Mouse (Mus musculus): ENCODE data around the gene Bbs7. TPM values are rescaled to one million over a fixed set of nuclear protein-coding genes. Genes with fewer than 3 reads are reported as not detected.
A peak's percentile ranks its signal among the peaks of the same experiment; 100 is the strongest.
"Not testable (repeated sequence)": the region's sequence is repeated elsewhere in the genome, so short reads cannot be mapped to it uniquely, and the experiment has no call there.

Bbs7 gene
- polyA plus RNA-seq, 1 experiment from 2014 or later = 20.2 TPM

- Histone ChIP-seq H3K4me1 (no peaks in the 10 kb centered on the region), H3K4me2 (replicated peaks) (no peak overlapping the region), H3K27me3 (no peaks in the 10 kb centered on the region), H3K9me3 (no peaks in the 10 kb centered on the region), H3K4me3 (no peak overlapping the region), H3K27ac (no peak overlapping the region), H3K36me3 (peaks cover 5% of the 10 kb centered on the region), H3K9ac (no peak overlapping the region)
- no peak for ATAC-seq (ENCODE audit: insufficient number of reproducible peaks, insufficient read depth, low FRiP score, low TSS enrichment)
- WGBS = 82% methylated on average over 7 of the region's 7 CpGs
Observed at GRCm38 (mm10) chr3:36605894-36606783, 7.1 kb downstream of the Bbs7 start.

GRCm38 (mm10) chr3:36599773-36600172 is 13.5 kb downstream of the Bbs7 start:
- H3K36me3 ChIP-seq; ATAC-seq (ENCODE audit: insufficient number of reproducible peaks, insufficient read depth, low FRiP score, low TSS enrichment); H3K27ac ChIP-seq; H3K4me1 ChIP-seq; H3K9me3 ChIP-seq; H3K4me3 ChIP-seq; H3K4me2 ChIP-seq (replicated peaks); H3K9ac ChIP-seq; H3K27me3 ChIP-seq: not testable (repeated sequence)
- WGBS = 92% methylated on average over 8 of the region's 9 CpGs

GRCm38 (mm10) chr3:36598811-36599210 is 14.5 kb downstream of the Bbs7 start:
- WGBS = 83% methylated on average over 3 of the region's 3 CpGs
- Histone ChIP-seq H3K4me2 (replicated peaks) (no peak overlapping the region), H3K4me1 (no peaks in the 10 kb centered on the region), H3K27ac (no peak overlapping the region), H3K27me3 (no peaks in the 10 kb centered on the region), H3K4me3 (no peak overlapping the region), H3K9me3 (no peaks in the 10 kb centered on the region), H3K36me3 (peaks cover 5% of the 10 kb centered on the region), H3K9ac (no peak overlapping the region)
- no peak for ATAC-seq (ENCODE audit: insufficient number of reproducible peaks, insufficient read depth, low FRiP score, low TSS enrichment)

- Histone ChIP-seq H3K4me2 (replicated peaks) (peak within 1 kb of the TSS; percentile 80), H3K4me3 (peak within 1 kb of the TSS; percentile 92), H3K9ac (peak within 1 kb of the TSS; percentile 79), H3K9me3 (no peaks in the 10 kb centered on the region), H3K27ac (peak within 1 kb of the TSS; percentile 86), H3K36me3 (peaks cover 29% of the 10 kb centered on the region), H3K27me3 (no peaks in the 10 kb centered on the region), H3K4me1 (peaks cover 17% of the 10 kb centered on the region)
- under 1% methylated on average over 60 of the region's 60 CpGs for WGBS
- peak; percentile 100 for ATAC-seq (ENCODE audit: insufficient number of reproducible peaks, insufficient read depth, low FRiP score, low TSS enrichment)
Observed at GRCm38 (mm10) chr3:36571827-36572378, 41.4 kb downstream of the Bbs7 start, which contains the start of gene Ccna2. Gene Ccna2 (minus strand): TSS chr3:36572150.

GRCm38 (mm10) chr3:36571361-36571826 is 41.9 kb downstream of the Bbs7 start:
- WGBS = 1% methylated on average over 46 of the region's 46 CpGs
- Histone ChIP-seq H3K27ac (peak overlapping the region; percentile 86), H3K4me3 (peak overlapping the region; percentile 92), H3K4me1 (peaks cover 17% of the 10 kb centered on the region), H3K4me2 (replicated peaks) (peak overlapping the region; percentile 80), H3K9me3 (no peaks in the 10 kb centered on the region), H3K36me3 (peaks cover 34% of the 10 kb centered on the region), H3K27me3 (no peaks in the 10 kb centered on the region), H3K9ac (peak overlapping the region; percentile 79)
- ATAC-seq (ENCODE audit: insufficient number of reproducible peaks, insufficient read depth, low FRiP score, low TSS enrichment) = peak; percentile 28

GRCm38 (mm10) chr3:36569836-36570235 is 43.4 kb downstream of the Bbs7 start:
- Histone ChIP-seq H3K36me3 (peaks cover 45% of the 10 kb centered on the region), H3K4me2 (replicated peaks) (peak overlapping the region; percentile 80), H3K27ac (no peak overlapping the region), H3K4me1 (peaks cover 17% of the 10 kb centered on the region), H3K4me3 (peak overlapping the region; percentile 92), H3K27me3 (no peaks in the 10 kb centered on the region), H3K9me3 (no peaks in the 10 kb centered on the region), H3K9ac (peak overlapping the region; percentile 79; the same call in 1 of the 2 replicates)
- ATAC-seq (ENCODE audit: insufficient number of reproducible peaks, insufficient read depth, low FRiP score, low TSS enrichment) = no peak
- WGBS = 88% methylated on average over 5 of the region's 5 CpGs

GRCm38 (mm10) chr3:36563666-36564065 is 49.6 kb downstream of the Bbs7 start:
- Histone ChIP-seq H3K4me2 (replicated peaks) (no peak overlapping the region), H3K36me3 (peaks cover 80% of the 10 kb centered on the region), H3K27ac (no peak overlapping the region), H3K4me3 (no peak overlapping the region), H3K9me3 (no peaks in the 10 kb centered on the region), H3K9ac (no peak overlapping the region), H3K4me1 (no peaks in the 10 kb centered on the region), H3K27me3 (no peaks in the 10 kb centered on the region)
- WGBS = 93% methylated on average over 3 of the region's 3 CpGs
- ATAC-seq (ENCODE audit: insufficient number of reproducible peaks, insufficient read depth, low FRiP score, low TSS enrichment) = no peak

GRCm38 (mm10) chr3:36559606-36560005 is 53.7 kb downstream of the Bbs7 start:
- 74% methylated on average over 4 of the region's 4 CpGs for WGBS
- H3K27ac ChIP-seq = no peak overlapping the region
- no peak overlapping the region for H3K4me3 ChIP-seq

DNA sequence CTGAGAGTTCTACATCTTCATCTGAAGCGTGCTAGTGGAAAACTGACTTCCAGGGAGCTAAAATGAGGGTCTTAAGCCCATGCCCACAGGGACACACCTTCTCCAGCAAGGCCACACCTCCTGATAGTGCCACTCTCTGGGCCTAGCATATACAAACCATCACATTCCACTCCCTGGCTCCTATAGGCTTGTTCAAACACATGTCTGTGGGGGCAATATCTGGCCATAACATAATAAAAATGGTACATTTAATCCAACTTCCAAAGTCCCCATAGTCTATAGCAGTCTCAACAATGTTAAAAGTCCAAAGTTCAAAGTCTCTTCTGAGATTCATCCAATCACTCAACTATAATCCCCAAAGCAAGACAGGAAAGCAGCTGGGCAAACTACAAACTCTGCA is 55.7 kb downstream of the Bbs7 start:
- Histone ChIP-seq H3K27ac (no peak overlapping the region), H3K4me2 (replicated peaks) (no peak overlapping the region), H3K4me3 (no peak overlapping the region), H3K9me3 (no peaks in the 10 kb centered on the region), H3K36me3 (peaks cover 70% of the 10 kb centered on the region), H3K4me1 (peaks cover 5% of the 10 kb centered on the region; the same call in 1 of the 2 replicates), H3K9ac (no peak overlapping the region), H3K27me3 (no peaks in the 10 kb centered on the region)
- 80% methylated on average over 1 of the region's 1 CpGs for WGBS
- no peak for ATAC-seq (ENCODE audit: insufficient number of reproducible peaks, insufficient read depth, low FRiP score, low TSS enrichment)

More at GRCm38 (mm10) chr3:36559606-36560005, 53.7 kb downstream of the Bbs7 start:
- no peaks in the 10 kb centered on the region for H3K9me3 ChIP-seq
- H3K4me1 ChIP-seq = no peaks in the 10 kb centered on the region
- H3K9ac ChIP-seq = no peak overlapping the region
- H3K4me2 ChIP-seq (replicated peaks) = no peak overlapping the region
- H3K36me3 ChIP-seq = peaks cover 81% of the 10 kb centered on the region
- no peaks in the 10 kb centered on the region for H3K27me3 ChIP-seq
- no peak for ATAC-seq (ENCODE audit: insufficient number of reproducible peaks, insufficient read depth, low FRiP score, low TSS enrichment)

- WGBS = under 1% methylated on average over 39 of the region's 39 CpGs
Observed at GRCm38 (mm10) chr3:36552406-36553047, 60.8 kb downstream of the Bbs7 start, which contains the start of gene Exosc9. Gene Exosc9 (plus strand): TSS chr3:36552606.

DNA sequence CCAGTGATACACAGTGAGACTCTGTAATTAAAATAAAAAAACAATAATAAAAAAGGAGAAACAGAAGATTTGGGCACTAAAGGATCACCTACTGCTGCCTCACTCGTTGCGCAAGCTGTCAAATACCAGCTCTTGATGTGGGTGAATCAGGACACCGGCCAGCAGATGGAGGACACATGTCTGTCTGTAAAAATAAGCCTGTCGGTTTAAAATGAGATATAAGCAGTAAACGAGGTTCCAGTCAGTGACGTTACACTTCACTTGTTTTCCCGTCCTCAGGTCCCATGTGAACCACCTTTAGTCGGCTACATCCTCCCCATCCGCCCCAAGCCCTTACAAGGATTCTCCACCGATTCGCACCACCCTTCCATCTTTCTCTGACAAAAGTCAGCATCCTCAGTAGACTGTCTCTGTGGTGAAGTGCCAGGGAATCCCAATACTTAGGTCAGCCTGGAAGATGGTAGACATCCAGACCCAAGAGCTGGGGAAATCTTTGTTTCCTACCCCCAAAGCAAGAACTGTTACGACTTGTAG is 61.4 kb downstream of the Bbs7 start:
- WGBS = 22% methylated on average over 12 of the region's 12 CpGs
- H3K4me1 ChIP-seq = peaks cover 11% of the 10 kb centered on the region; the same call in 1 of the 2 replicates
- H3K9me3 ChIP-seq = no peaks in the 10 kb centered on the region
- peaks cover 26% of the 10 kb centered on the region for H3K36me3 ChIP-seq
- peak overlapping the region; percentile 74 for H3K4me3 ChIP-seq
- H3K4me2 ChIP-seq (replicated peaks) = peak overlapping the region; percentile 82
- H3K9ac ChIP-seq = peak overlapping the region; percentile 72
- 0 out of 2 replicates have a peak overlapping the region, but pooled peaks have one; percentile 31 for H3K27ac ChIP-seq
- no peaks in the 10 kb centered on the region for H3K27me3 ChIP-seq
- ATAC-seq (ENCODE audit: insufficient number of reproducible peaks, insufficient read depth, low FRiP score, low TSS enrichment) = no peak; the same call in 1 of the 2 replicates

More at GRCm38 (mm10) chr3:36552406-36553047, 60.8 kb downstream of the Bbs7 start, which contains the start of gene Exosc9:
- Histone ChIP-seq H3K4me3 (peak within 1 kb of the TSS; percentile 74), H3K4me2 (replicated peaks) (peak within 1 kb of the TSS; percentile 82), H3K4me1 (peaks cover 11% of the 10 kb centered on the region; the same call in 1 of the 2 replicates), H3K27ac (0 out of 2 replicates have a peak within 1 kb of the TSS, but pooled peaks have one; percentile 31), H3K36me3 (peaks cover 32% of the 10 kb centered on the region), H3K9me3 (no peaks in the 10 kb centered on the region), H3K27me3 (no peaks in the 10 kb centered on the region), H3K9ac (peak within 1 kb of the TSS; percentile 72)
- peak; percentile 94 for ATAC-seq (ENCODE audit: insufficient number of reproducible peaks, insufficient read depth, low FRiP score, low TSS enrichment)
